Mouse (Mus musculus): ENCODE results near the gene Obscn. TPM values are rescaled to one million over a fixed set of nuclear protein-coding genes. Genes with fewer than 3 reads are reported as not detected.
"Not testable (repeated sequence)": the region's sequence is repeated elsewhere in the genome, so short reads cannot be mapped to it uniquely, and the experiment has no call there.

The Obscn gene
- total and polyA plus RNA-seq, 3 experiments = 0.08 to 0.54 TPM; not detected in 1

GRCm38 (mm10) chr11:58954420-58955142, 181.6 kb downstream of the Obscn start, which contains the start of the genes Hist3h2a and Trim17 (continued):
- TF ChIP-seq GATA1 (IDR thresholded peaks at IDR 0.05; ENCODE audit: low read depth, low read length) = peak; percentile 50; the same call in 1 of the 2 replicates
- TF ChIP-seq NRF1 (IDR thresholded peaks at IDR 0.05; ENCODE audit: insufficient read depth, low read depth, low read length, poor library complexity, severe bottlenecking) = no peak
- no peak for TF ChIP-seq BHLHE40 (IDR thresholded peaks at IDR 0.05; ENCODE audit: borderline replicate concordance, low read depth, low read length)

- H3K4me1 ChIP-seq (ENCODE audit: control insufficient read depth in 1 of 2, insufficient read depth in 2 of 2, low read length in 2 of 2) = peaks cover 5 to 16% of the 10 kb centered on the region in 2 experiments; a peak in 3 of 4 replicates
- H3K27ac ChIP-seq (ENCODE audit: control insufficient read depth, low read depth, low read length) = peak overlapping the region; percentile 80
- not testable (repeated sequence) for DNase-seq (ENCODE audit: low read depth, low spot score); H3K9me3 ChIP-seq (replicated peaks; ENCODE audit: insufficient read depth, low read length); H3K27me3 ChIP-seq (ENCODE audit: control insufficient read depth in 1 of 2, insufficient read depth in 2 of 2, low read length in 2 of 2)
- H3K4me3 ChIP-seq (ENCODE audit: control insufficient read depth in 1 of 2, insufficient read depth in 1 of 2, low read depth in 2 of 2, low read length in 2 of 2) = peak overlapping the region; percentile 12 to 60; a peak in 3 of 4 replicates
- H3K36me3 ChIP-seq (ENCODE audit: control insufficient read depth in 1 of 2, insufficient read depth in 2 of 2, low read length in 2 of 2) = peaks cover 0 to 14% of the 10 kb centered on the region in 2 experiments; a peak in 2 of 4 replicates
- H3K79me2 ChIP-seq (ENCODE audit: control insufficient read depth, insufficient read depth, low read length, poor library complexity) = peaks cover 11% of the 10 kb centered on the region
- peak overlapping the region; percentile 71 for H3K9ac ChIP-seq (ENCODE audit: control insufficient read depth, low read depth, low read length, poor library complexity, severe bottlenecking)
Observed at GRCm38 (mm10) chr11:58954170-58954419, 182.1 kb downstream of the Obscn start.

- Histone ChIP-seq H3K9me3 (replicated peaks; ENCODE audit: insufficient read depth, low read length) (no peaks in the 10 kb centered on the region), H3K4me1 (ENCODE audit: control insufficient read depth in 1 of 2, insufficient read depth in 2 of 2, low read length in 2 of 2) (peaks cover 5 to 16% of the 10 kb centered on the region in 2 experiments; a peak in 3 of 4 replicates), H3K27me3 (ENCODE audit: control insufficient read depth in 1 of 2, insufficient read depth in 2 of 2, low read length in 2 of 2) (peaks cover 0 to 3% of the 10 kb centered on the region in 2 experiments; a peak in 2 of 4 replicates), H3K4me3 (ENCODE audit: control insufficient read depth in 1 of 2, insufficient read depth in 1 of 2, low read depth in 2 of 2, low read length in 2 of 2) (peak overlapping the region; percentile 60 to 63), H3K36me3 (ENCODE audit: control insufficient read depth in 1 of 2, insufficient read depth in 2 of 2, low read length in 2 of 2) (peaks cover 0 to 14% of the 10 kb centered on the region in 2 experiments; a peak in 2 of 4 replicates), H3K27ac (ENCODE audit: control insufficient read depth, low read depth, low read length) (peak overlapping the region; percentile 66), H3K9ac (ENCODE audit: control insufficient read depth, low read depth, low read length, poor library complexity, severe bottlenecking) (peak overlapping the region; percentile 83), H3K79me2 (ENCODE audit: control insufficient read depth, insufficient read depth, low read length, poor library complexity) (peaks cover 11% of the 10 kb centered on the region)
- no peak for TF ChIP-seq BHLHE40 (IDR thresholded peaks at IDR 0.05; ENCODE audit: borderline replicate concordance, low read depth, low read length)
- TF ChIP-seq POLR2A (IDR thresholded peaks at IDR 0.05; ENCODE audit: control insufficient read depth in 1 of 2, insufficient read depth in 1 of 2, low read depth in 1 of 2, low read length in 2 of 2, poor library complexity in 1 of 2) = peak in 1 of 2 experiments; percentile 59; a peak in 1 of 4 replicates
- TF ChIP-seq USF2 (IDR thresholded peaks at IDR 0.05; ENCODE audit: borderline replicate concordance in 1 of 2, insufficient read depth in 1 of 2, low read depth in 1 of 2, low read length in 2 of 2) = no peak
- TF ChIP-seq TBP (IDR thresholded peaks at IDR 0.05; ENCODE audit: low read depth, low read length) = 0 out of 2 replicates have a peak, but pooled peaks have one; percentile 28
- TF ChIP-seq MXI1 (IDR thresholded peaks at IDR 0.05; ENCODE audit: low read depth, low read length) = peak; percentile 35; the same call in 1 of the 2 replicates
- TF ChIP-seq ELF1 (IDR thresholded peaks at IDR 0.05; ENCODE audit: low read depth, low read length) = no peak
- TF ChIP-seq ETS1 (IDR thresholded peaks at IDR 0.05; ENCODE audit: low read depth, low read length) = peak; percentile 39; the same call in 1 of the 2 replicates
- peak; percentile 80; the same call in 1 of the 2 replicates for TF ChIP-seq CHD1 (IDR thresholded peaks at IDR 0.05; ENCODE audit: low read depth, low read length)
- DNase-seq (ENCODE audit: low read depth, low spot score) = peak; percentile 80
Observed at GRCm38 (mm10) chr11:58953351-58954169, 182.6 kb downstream of the Obscn start.

Measured in MEL (cell line).